Mouse (Mus musculus): Measurements from ENCODE around the gene Zdhhc16.
"Not testable (repeated sequence)": the region's sequence is repeated elsewhere in the genome, so short reads cannot be mapped to it uniquely, and the experiment has no call there.

The Zdhhc16 gene

DNA sequence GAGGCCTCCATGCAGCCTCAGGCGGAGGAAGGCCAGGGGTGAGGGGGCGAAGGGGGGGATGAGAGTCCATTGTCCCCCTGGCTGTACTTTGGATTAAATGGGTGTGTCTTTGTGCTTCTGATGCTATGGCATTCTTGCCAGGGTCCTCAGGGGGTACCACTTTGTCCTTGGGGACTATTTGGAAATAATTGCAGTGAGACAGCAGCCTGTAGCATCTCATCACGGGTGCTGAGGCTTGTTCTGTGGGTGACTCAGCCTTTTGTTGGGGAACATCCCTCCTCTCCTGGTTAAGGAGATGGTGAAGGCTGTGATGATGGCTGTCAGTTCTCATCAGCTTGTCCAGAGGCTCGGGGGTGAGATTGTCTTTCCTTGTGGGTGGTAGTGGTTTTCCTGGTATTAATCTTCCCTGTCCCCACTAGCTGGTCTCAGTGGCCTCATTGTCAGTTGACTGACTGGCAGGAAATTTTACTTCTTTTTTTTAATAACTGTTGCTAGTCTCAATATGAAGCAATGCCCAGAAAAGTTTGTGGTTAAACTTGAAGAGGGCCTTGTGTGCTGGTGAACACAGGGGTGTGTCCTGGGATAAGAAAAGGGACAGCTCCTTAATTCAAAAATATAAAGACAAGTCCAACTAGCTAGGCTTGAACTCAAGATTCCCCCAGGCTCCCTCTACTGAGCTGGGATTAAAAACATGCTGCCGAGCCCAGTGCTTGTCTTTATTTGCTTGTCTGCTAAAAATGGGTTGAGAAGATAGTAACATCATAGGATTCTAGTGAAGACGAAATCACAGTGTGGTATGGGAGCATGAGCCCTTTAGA is 19.3 kb upstream of the Zdhhc16 start:
- no peak for DNase-seq (ENCODE audit: low read depth)

DNA sequence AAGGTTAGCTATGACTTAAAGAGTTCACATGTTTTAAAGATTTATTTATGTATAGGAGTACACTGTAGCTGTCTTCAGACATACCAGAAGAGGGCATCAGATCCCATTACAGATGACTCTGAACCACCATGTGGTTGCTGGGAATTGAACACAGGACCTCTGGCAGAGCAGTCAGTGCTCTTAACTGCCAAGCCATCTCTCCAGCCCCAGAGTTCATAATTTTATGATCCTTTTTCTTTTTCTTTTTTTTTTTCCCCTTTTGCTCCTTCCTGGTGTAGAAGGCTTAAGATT is 18.7 kb upstream of the Zdhhc16 start:
- DNase-seq (ENCODE audit: low read depth): not testable (repeated sequence)

DNA sequence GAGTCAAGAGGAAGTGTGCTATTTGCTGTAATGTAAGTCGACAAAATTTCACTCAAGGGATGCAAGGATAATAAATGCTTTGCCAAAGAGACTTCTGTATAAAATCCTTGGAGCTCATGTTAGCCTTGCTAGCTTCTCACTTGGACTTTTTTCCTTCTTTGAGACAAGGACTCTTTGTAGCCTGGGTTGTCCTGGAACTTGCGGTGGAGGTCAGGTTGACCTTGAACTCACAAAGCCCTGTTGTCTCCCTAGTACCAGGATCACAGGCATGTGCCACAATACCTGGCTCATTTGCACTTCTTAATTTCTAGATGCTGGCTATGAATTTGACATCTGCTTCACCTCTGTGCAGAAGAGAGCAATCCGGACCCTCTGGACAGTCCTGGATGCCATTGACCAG is 18.0 kb upstream of the Zdhhc16 start:
- DNase-seq (ENCODE audit: low read depth): no peak

DNA sequence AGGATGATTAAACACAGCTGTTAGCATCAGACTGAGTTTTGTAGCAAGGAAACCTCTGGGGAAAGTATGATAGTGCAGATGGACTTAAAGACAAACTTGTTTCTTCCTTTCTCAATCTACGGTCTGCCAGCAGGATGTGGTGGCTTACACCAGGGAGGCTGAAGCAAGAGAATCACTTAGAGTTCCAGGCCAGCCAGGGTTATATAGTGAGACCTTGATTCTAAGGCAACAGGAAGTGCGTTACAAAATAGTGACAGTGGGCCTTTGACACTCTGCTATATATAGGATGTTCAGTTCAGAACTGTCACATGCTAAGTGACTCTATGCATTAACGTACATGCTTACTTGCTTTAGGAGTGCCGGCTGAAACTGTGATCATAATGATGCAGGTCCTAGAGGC is 16.4 kb upstream of the Zdhhc16 start:
- no peak for DNase-seq (ENCODE audit: low read depth)

DNA sequence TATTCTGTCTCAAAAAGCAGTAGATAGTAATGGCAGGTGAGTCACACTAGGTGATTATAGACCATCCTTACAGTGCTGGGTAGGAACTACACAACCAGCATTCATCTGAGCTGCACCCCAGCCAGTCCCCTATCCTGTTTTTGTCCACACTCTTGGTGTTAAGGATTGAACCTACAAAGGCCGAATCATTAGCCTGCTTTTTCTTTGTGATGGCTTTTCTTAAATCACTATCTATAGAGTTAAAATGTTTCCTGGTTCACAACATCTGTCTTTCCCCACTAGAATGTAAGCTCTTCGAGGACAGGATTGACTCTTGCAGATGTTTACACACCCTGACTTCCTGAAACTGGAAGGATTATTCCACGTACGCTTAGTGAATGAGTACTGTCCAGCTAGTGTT is 13.8 kb upstream of the Zdhhc16 start:
- DNase-seq (ENCODE audit: low read depth): no peak

DNA sequence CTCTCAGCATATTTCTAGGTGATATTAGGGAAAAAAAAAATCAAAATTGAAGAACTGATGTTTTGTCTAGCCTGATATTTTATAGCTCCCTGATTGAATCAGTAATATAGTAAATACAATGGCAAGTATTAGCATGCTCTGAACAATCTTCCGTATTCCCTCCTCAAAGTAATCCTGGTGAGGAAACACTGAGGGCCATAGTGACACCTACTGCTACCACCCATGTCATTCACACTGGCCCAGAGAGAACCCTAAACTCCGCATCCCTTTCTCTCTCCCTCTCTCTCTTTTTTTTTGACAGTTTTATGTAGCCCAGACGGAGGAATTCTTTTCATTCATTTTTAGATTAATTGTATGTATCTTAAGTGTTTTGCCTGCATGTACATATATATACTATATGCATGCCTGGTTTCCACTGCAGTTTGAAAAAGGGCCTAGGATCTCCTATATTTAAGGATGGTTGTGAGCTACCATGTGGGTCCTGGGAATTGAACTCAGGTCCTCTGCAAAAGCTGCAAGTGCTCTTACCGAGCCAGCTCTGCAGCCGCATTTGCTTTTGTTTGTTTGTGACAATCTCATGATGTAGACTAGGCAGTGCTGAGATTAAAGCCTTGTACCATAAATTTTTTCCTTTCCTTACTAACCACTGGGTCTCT is 12.7 kb upstream of the Zdhhc16 start:
- DNase-seq (ENCODE audit: low read depth): no peak

DNA sequence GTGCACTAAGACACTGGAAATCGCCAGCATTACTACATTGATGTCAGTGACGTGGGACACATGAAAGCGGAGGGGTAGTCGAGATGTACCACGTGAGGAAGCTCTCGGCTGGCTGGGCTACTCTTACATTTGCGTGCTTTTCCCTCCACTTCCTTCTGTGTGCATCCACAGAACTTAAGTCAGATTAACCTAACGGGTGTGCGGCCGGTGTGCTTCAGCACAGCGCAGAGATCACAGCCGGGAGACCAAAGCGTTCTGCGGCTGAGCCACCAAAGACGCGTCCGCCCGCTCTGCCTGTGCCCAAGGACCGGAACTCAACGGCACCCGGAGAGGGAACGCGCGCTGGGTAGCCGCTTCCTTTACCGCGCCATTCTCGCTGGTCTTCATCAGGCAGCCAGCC is 594 bp upstream of the Zdhhc16 start:
- DNase-seq (ENCODE audit: low read depth): no peak

DNA sequence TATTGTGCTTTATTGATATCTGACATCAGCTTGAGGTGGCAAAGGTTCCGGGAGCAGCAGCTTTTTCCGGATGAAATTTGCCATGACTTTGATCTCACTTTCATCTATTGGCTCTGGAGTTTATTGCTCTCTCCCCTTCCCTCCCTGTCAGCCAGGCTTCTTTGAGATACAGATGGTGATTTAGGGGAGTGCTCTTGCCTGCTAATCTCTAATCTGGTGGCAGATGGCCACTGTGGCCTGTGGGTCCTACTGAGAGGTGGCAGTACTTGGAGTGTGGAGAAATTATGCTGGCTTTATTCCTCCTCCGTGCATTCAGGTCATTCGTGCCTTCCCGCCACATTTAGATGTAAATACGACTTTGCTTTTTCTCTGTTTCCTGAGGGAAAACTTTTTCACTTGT is 844 bp downstream of the Zdhhc16 start:
- DNase-seq (ENCODE audit: low read depth): no peak

DNA sequence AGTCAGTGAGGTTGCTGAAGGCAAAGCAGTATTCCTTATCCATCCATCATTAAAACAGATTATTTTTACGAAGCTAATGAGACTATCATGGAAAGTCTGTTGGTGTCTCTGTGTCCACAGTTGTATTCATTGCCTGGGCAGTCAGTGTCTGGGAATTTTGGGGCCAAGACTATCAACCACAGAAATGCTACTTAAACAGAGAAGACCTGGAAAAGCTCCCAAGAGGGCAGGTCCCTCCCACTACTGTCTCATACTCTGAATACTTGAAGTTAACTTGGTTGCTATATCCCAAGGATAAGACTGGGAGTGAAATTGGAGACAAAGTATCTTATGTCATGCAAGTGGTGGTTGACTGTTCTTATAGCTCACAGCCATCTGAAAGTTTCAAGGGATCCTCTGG is 2.6 kb downstream of the Zdhhc16 start:
- DNase-seq (ENCODE audit: low read depth): no peak

DNA sequence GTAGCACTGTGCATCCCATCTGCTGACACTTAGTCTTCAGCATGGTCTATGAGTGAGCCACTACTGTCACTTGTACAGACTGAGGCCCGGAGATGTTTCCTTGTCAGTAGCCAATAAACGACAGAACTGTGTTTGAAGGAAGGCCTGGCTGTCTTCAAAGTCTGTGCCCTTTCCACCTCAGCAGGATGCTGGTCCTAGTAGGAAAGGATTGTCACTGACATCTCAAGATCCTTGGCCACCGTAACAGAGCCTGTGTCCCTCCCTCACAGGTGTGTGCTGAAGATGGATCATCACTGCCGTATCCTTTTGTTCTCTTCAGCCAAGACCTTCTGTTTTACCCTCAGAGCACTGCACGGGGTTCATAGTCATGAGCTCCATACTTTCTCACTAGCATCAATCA is 5.3 kb downstream of the Zdhhc16 start:
- no peak for DNase-seq (ENCODE audit: low read depth)

DNA sequence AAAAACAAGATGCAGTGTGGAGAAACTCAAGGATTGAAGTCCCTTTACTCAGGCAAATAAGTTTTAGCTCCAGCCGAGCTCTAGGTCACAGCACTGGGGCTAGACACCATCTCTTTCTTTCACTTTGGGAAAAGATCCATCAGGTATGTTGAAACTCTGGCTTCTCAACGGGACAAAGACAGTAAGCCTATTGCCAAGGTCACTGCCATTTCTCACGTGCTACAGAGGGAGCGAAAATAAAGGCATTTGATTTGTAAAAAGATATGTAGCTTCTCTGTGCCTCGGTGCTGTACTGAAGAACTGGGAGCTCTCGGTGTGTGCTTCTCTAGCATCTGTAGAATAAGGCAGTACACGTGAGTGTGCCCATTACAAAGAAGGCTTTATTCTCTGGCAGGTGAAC is 10.6 kb downstream of the Zdhhc16 start:
- no peak for DNase-seq (ENCODE audit: low read depth)

DNA sequence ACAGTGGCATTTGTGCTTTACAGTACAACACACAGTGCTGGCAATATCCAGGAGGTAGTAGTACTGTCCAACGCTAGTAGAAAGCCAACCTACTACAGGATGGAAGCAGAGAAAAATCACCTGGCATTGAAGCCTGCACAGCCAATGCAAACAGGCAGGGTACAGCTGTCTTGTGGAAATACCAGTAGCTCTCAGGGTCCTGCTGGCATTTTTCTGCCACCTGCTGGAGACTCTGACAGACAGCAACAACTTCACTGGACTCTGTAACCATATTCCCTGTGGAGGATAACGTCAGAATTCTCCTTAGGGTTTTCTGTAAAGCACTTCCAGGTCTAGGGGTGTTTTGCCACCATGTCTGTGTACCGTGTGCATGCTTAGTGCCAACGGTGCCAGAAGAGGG is 19.0 kb downstream of the Zdhhc16 start:
- DNase-seq (ENCODE audit: low read depth): no peak

DNA sequence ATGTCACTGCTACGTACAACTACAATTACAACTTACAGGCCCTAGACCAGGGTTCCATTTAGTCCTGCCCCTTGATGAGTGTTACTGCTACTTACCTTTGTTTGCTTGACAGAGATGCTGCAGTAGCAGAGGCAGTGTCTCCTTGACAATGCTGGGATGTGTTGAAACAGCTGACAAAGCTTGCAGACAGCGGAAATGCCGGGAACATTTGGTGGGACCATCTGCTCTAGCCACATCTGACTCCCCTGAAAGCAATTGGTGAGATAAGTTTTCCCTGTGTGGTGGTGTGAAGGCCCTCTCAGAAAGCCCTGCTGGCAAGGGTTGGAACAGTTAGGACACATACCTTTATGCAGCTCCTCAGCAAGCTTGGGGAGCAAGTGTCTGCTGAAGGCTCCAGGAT is 20.3 kb downstream of the Zdhhc16 start:
- DNase-seq (ENCODE audit: low read depth): no peak

DNA sequence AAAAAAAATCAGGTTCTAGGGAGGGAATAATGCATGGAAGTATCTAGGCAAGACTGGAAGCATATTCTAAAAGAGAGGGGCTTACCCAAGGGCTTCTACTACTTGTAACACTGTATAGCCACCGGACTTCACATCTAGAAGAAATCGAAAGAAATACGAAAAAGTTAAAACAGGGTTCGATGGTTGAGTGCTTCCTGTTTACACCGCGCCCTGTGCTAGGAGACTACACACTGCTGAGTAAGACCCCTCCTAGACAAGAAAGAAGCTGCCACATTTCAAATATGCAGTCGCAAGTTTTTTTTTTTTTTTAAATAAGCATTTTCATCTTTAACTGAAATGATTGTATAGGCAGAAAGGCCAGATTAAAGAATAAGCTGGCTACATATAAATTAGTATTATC is 36.3 kb downstream of the Zdhhc16 start:
- DNase-seq (ENCODE audit: low read depth): no peak

DNA sequence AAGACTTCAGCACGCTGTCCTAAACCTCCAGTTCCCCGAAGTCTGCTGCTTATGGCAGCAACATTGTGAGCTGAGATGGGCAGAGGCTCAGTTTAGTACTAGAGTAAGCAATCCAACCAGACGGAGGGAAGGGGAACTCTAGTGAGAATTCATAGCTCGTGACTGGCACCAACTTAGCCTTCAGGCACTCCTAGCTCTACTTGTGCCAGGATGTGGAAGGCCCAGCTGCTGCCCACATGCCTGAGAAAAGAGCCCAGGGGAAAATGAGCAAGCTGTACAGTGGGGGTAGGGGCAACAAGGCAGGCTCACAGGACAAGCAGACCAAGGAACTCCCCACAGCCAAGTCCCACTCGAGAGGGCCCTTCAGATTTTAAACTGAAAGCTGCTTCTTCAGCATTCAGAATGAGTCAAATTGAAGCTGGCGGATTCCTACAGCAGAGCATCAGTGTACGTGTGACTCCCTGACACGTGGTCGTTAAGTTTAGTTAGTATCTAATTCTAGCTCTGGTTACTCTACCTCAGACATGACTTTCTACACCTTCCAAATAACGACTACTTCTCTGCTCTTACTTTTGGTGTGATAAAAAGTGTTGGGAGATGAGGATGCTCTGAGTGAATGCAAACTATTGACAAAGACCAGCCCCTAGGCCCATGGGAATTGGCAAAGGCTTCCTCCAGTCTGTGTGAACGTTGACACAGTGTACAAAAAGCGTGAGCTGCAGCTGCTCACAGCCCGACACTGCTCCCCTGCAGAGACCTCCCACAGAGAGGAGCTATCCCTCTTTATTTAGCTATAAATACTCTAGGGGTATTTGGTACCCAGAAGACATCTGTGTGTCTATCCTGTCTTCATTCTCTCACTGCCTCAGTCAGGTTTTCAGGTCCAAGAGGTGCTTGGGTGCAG is 40.9 kb downstream of the Zdhhc16 start:
- no peak for DNase-seq (ENCODE audit: low read depth)

DNA sequence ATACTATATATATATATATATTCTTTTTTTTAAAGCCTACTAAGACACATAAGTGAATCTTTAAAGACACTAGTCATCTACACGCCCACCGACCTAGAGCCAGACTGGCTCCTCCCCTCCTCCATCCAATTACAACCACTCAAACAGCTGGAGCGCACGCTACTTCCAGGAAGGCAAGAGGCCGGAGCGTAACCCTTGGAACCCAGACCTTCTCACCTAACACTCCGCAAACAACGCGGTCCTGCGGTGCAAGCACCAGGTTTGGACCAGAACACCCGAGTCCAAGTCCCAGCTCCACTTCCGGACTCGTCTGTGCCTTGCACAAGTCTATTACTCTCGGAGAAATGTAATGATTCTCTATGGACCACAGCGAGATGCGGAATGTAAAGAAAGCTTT is 47.1 kb downstream of the Zdhhc16 start:
- DNase-seq (ENCODE audit: low read depth): no peak

DNA sequence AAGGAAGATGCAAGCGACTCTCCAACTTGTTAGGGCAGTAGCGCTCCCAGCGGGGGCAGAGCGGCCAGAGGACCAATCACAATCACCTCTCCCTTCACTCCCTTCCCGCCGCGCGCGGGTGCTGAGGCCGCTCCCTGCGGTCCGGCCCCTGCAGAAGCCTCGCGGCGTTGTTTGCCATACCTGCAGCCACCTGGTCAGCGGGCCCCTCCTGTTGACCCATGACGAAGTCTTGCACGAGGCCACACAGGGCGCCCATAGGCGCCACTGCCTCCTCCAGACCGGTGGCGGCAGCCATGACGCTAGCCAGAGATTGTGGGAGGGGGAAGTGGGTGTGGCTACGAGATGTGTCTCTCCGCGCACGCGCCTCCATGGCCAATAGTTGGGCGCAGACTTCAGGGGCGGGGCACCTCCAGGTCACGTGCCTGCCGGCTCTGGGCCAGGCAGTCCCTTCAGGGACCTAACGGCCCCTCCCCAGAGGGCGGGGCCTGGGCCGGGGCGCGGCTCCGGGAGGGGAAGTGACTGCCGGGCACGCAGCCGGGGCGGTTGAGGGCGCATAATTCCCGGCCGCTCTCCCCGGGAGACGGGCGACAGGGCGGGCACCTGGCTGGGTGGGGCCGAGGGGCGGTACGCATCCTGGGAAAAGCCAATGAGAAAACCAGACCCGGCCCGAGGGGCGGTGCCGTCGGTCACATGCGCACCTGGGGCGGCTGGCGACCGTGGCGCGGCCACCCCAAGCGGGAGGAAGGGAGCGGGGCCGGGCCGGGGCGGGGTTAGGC is 47.7 kb downstream of the Zdhhc16 start, which contains the start of gene Mms19:
Mms19 (minus strand) TSS at position 339 of the 776 bp plus-strand sequence.
- DNase-seq (ENCODE audit: low read depth): peak; percentile 99

DNA sequence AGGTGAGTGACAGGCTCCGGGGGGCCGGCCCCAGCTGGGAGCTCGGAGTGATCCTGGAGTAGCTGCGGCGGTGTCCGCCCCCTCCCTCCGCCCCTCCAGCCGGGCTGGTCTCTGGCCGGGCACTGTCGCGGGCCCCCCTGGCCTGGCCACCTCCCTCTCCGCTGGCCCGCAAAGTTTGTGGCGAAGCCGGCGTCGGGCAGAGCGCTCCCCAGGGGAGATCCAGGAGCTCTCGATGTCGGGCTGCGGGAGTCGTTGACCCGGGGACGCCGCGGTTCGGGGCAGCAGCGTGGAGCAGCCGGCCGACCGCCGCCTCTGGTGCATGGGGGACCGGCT is 48.3 kb downstream of the Zdhhc16 start, which contains the start of gene Ubtd1:
Ubtd1 (plus strand) TSS at position 169 of the 333 bp plus-strand sequence.
- DNase-seq (ENCODE audit: low read depth): no peak

DNA sequence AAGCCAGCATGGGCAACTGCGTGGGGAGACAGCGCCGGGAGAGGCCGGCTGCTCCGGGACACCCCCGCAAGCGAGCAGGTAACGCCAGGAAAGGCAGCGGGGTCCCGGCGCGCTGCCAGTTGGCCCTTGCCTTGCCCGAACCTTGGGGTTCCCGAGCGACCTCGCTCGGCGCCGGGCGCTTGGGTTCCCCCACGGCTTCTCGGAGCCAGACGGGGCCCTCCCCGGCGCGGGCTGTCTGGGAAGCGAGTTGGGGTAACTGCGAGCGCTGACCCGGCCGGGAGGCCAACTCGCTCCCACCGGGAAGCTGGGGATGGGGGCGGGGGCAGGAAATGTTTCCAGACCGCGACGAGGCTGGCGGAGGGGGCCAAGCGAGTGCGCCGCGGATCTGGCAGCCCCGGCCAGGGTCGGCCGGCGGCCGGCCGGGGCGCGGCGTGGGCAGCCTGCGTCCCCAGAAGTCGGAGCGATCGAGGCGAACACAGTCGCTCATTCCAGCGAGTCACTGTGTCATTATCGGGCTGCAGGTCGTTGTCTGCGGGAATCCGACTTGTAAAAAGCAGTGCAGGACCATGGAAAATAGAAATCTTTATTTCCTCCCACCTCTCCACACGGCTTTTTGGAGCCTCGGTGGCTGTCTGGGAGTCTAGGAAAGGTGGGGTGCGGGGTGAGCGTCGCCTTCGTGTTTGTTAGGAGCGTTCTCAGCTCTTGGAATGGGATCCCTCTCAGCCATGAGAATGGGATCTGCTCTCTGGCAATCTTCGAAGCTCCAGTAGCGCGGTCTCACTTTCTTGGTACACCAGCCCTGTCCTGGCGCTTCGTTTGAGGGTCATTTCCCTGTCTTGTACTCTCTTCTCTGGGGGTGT is 48.9 kb downstream of the Zdhhc16 start:
- DNase-seq (ENCODE audit: low read depth): no peak

DNA sequence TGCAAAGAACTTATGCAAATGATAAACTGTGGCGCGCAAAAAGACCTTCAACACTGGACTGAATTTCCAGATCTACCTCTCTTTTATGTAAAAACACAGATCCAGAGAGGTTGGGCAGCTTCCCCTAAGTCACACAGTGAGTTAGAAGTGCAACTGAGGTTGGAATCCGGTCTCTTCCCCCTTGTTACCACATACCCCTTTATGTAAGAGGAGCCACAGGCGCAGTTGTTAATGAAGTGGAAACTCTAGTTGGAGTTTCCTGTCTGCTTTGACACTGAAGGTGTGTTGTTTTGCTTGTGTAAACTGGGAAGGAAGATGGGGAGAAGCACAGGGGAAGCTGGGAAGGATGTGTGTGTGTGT is 49.5 kb downstream of the Zdhhc16 start:
- DNase-seq (ENCODE audit: low read depth): no peak

DNA sequence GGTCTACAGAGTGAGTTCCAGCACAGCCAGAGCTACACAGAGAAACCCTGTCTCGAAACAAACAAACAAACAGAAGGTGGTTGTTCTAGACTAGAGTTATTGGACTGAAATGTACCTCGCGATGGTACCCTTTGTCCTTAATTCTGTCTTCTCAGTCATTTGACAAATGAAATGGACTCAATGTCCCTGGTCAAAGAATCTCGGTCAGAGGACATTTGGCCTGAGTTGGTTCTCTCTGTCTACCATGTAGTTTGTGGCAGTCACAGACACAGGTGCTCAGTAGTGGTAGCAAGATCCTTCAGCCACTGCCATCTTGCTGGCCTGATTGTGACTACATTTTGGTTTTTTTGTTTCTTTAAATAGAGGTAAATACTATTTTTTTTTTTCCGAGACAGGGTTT is 52.7 kb downstream of the Zdhhc16 start:
- DNase-seq (ENCODE audit: low read depth): no peak
